Mouse (Mus musculus) hindbrain, embryonic 16.5 days (tissue): ENCODE measurements at regions not wholly inside any gene's neighbourhood (a gene's known extent, or its start where the extent isn't known, plus 50 kb on each side); places are given as distances from the start of the nearest gene placed in this dataset.
A peak's percentile ranks its signal among the peaks of the same experiment; 100 is the strongest.

Experiments
- ATAC-seq: fragments of 200-750 bp; cut with Nextera tagmentation; 2 replicates; pipeline ENCODE4 v1.8.0; 2017; ENCODE audit warnings: moderate TSS enrichment, moderate library complexity
- H3K27ac ChIP-seq: fragments of 300-500 bp; sonication (generic); 2 replicates; pipeline ENCODE4 v1.5.1; 2014; ENCODE audit warnings: low read depth, mild to moderate bottlenecking, control low read depth, low read length, moderate library complexity
- H3K27me3 ChIP-seq: fragments of 300-500 bp; sonication (generic); replicated peaks from 2 replicates; pipeline ENCODE4 v1.6.1; 2014; ENCODE audit warnings: low read length; ENCODE audit not compliant: control insufficient read depth, insufficient read depth
- H3K36me3 ChIP-seq: fragments of 300-500 bp; sonication (generic); 2 replicates; pipeline ENCODE4 v1.6.1; 2014; ENCODE audit warnings: mild to moderate bottlenecking, low read length, moderate library complexity, mixed read lengths; ENCODE audit not compliant: control insufficient read depth, insufficient read depth
- H3K4me1 ChIP-seq: fragments of 300-500 bp; sonication (generic); 2 replicates; pipeline ENCODE4 v1.6.1; 2014; ENCODE audit warnings: low read depth, low read length; ENCODE audit not compliant: control insufficient read depth, insufficient read depth
- H3K4me2 ChIP-seq: fragments of 300-500 bp; sonication (generic); 2 replicates; pipeline ENCODE4 v1.6.1; 2014; ENCODE audit warnings: mild to moderate bottlenecking, low read length, control low read depth, moderate library complexity
- H3K4me3 ChIP-seq: fragments of 300-500 bp; sonication (generic); 2 replicates; pipeline ENCODE4 v1.5.1; 2014; ENCODE audit warnings: mild to moderate bottlenecking, low read length, control low read depth, moderate library complexity
- H3K9ac ChIP-seq: fragments of 300-500 bp; sonication (generic); 2 replicates; pipeline ENCODE4 v1.6.1; 2014; ENCODE audit warnings: low read depth, mild to moderate bottlenecking, control low read depth, low read length, moderate library complexity
- H3K9me3 ChIP-seq: fragments of 300-500 bp; sonication (generic); 2 replicates; pipeline ENCODE4 v1.6.1; 2014; ENCODE audit warnings: mild to moderate bottlenecking, low read length, moderate library complexity; ENCODE audit not compliant: control insufficient read depth
- WGBS: fragments of 180-500 bp; shearing (Covaris S2); extraction: QIAGEN DNeasy Blood & Tissue Kit; methylation state at CpG from one replicate; pipeline ENCODE4 v1.1.7; 2014; 5-methylcytosine and 5-hydroxymethylcytosine counted together

GRCm38 (mm10) chr8:74500413-74501135 is 372.4 kb upstream of the Isx start:
- Histone ChIP-seq H3K27me3 (no peaks in the 10 kb centered on the region), H3K36me3 (no peaks in the 10 kb centered on the region), H3K4me1 (no peaks in the 10 kb centered on the region), H3K9me3 (no peaks in the 10 kb centered on the region), H3K27ac (no peak overlapping the region), H3K4me3 (no peak overlapping the region), H3K9ac (no peak overlapping the region), H3K4me2 (no peak overlapping the region)
- ATAC-seq: 0 out of 2 replicates have a peak, but pooled peaks have one; percentile 37
- 58% methylated on average over 4 of the region's 4 CpGs for WGBS

DNA sequence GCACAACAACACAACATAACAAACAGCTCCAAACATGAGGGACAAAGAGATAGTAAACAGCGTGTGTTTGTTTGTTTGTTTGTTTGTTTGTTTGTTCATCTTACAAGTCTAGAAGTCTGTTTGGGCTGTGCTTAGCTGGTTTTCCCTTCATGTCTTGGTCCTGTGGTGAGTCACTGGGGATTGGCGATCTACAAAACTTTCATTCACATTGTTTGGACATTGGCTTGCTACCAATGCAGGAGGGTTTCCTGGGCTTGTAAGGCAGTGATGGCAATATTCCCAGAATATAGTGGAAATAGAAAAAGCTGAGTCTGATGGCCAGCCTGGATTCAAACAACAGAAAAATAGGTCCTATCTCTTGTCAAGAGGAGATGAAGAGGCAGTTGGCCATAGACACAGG is 371.7 kb upstream of the Isx start:
- Histone ChIP-seq H3K27ac (no peak overlapping the region), H3K4me1 (no peaks in the 10 kb centered on the region), H3K9me3 (no peaks in the 10 kb centered on the region), H3K27me3 (no peaks in the 10 kb centered on the region), H3K4me2 (no peak overlapping the region), H3K36me3 (no peaks in the 10 kb centered on the region), H3K9ac (no peak overlapping the region), H3K4me3 (no peak overlapping the region)
- ATAC-seq: no peak
- 77% methylated on average over 2 of the region's 2 CpGs for WGBS
